Mouse (Mus musculus): ENCODE measurements at regions not wholly inside any gene's neighbourhood (a gene's known extent, or its start where the extent isn't known, plus 50 kb on each side); places are given as distances from the start of the nearest gene placed in this dataset.

- H3K4me3 ChIP-seq (ENCODE audit: insufficient read depth, low read depth, low read length): no peak overlapping the region
- H3K27ac ChIP-seq (ENCODE audit: insufficient read depth, low read depth, low read length): no peak overlapping the region
- no peak for TF ChIP-seq CTCF (IDR thresholded peaks at IDR 0.05; ENCODE audit: insufficient read depth, low read depth, low read length)
- TF ChIP-seq POLR2A (IDR thresholded peaks at IDR 0.05; ENCODE audit: insufficient read depth, low read depth, low read length): no peak
- WGBS: 87% methylated on average over 2 of the region's 2 CpGs
- H3K4me1 ChIP-seq (ENCODE audit: control insufficient read depth, insufficient read depth, low read length): peaks cover 25% of the 10 kb centered on the region
These were observed 141.4 kb downstream of the Rybp start for GRCm38 (mm10) chr6:100145869-100146268.

DNA sequence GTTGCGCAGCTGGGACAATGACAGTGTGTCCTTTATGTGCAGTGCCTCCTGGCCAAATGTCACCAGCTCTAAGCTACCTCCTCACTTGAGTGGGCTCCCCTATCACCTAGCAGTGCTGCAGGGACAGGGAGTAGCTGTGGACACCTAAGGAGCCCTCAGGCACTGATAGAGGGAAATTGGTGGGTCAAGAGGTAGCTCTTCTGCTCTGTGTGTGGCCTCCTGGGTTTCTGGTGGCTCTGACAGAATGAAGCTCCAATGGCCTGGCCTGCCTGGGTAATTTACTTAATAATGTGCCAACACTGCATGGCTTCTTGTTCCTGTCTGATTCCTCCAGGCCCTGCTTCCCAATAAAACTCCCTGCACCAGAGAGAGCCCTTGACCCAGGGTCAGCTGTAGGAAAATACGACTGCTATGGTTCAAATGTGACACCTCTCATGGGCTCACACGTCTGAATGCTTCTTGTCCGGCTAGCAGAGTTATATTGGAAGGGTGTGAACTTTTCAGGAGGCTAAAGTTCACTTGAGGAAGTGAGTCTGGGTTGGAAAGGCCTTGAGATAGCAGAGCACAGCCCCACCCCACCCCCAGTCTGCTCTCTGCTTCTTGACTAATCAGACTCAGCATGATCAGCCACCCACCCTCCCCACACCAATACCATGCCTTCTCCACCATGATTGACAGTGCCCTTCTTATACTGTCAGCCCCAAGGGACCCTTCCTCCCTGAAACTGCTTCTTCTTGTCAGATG lies 142.6 kb downstream of the Rybp start:
- H3K27ac ChIP-seq (ENCODE audit: insufficient read depth, low read depth, low read length): no peak overlapping the region
- H3K4me3 ChIP-seq (ENCODE audit: insufficient read depth, low read depth, low read length): no peak overlapping the region
- no peak for TF ChIP-seq POLR2A (IDR thresholded peaks at IDR 0.05; ENCODE audit: insufficient read depth, low read depth, low read length)
- no peak for TF ChIP-seq CTCF (IDR thresholded peaks at IDR 0.05; ENCODE audit: insufficient read depth, low read depth, low read length)
- WGBS: 97% methylated on average over 4 of the region's 4 CpGs
- H3K4me1 ChIP-seq (ENCODE audit: control insufficient read depth, insufficient read depth, low read length): peaks cover 25% of the 10 kb centered on the region

- H3K4me1 ChIP-seq (ENCODE audit: control insufficient read depth, insufficient read depth, low read length): peaks cover 25% of the 10 kb centered on the region
- WGBS: 28% methylated on average over 16 of the region's 16 CpGs
- TF ChIP-seq POLR2A (IDR thresholded peaks at IDR 0.05; ENCODE audit: insufficient read depth, low read depth, low read length) (no peak), CTCF (IDR thresholded peaks at IDR 0.05; ENCODE audit: insufficient read depth, low read depth, low read length) (no peak)
- H3K27ac ChIP-seq (ENCODE audit: insufficient read depth, low read depth, low read length): no peak overlapping the region
- H3K4me3 ChIP-seq (ENCODE audit: insufficient read depth, low read depth, low read length): no peak overlapping the region
These were observed 143.5 kb downstream of the Rybp start for GRCm38 (mm10) chr6:100143586-100144301.

DNA sequence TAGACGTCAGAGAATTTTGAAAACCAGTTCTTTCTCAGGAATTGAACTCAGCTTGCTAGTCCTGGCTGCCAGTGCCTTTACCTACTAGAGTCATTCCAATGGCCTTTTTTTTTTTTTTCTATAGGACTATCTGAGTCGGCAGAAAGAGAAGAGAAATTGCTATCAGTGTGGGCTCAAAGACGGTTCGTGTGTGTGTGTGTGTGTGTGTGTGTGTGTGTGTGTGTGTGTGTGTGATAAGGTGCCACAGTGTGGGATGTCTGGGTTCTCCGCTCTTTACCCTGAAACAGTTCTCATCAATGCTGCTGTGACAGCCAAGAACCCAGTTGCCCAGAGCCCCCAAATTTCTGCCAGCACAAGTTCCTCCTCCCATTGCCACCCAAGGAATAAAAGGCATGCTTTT lies 146.1 kb downstream of the Rybp start:
- Histone ChIP-seq H3K4me1 (ENCODE audit: control insufficient read depth, insufficient read depth, low read length) (peaks cover 17% of the 10 kb centered on the region), H3K4me3 (ENCODE audit: insufficient read depth, low read depth, low read length) (no peak overlapping the region), H3K27ac (ENCODE audit: insufficient read depth, low read depth, low read length) (no peak overlapping the region)
- 81% methylated on average over 5 of the region's 5 CpGs for WGBS
- no peak for TF ChIP-seq POLR2A (IDR thresholded peaks at IDR 0.05; ENCODE audit: insufficient read depth, low read depth, low read length)
- TF ChIP-seq CTCF (IDR thresholded peaks at IDR 0.05; ENCODE audit: insufficient read depth, low read depth, low read length): no peak

GRCm38 (mm10) chr6:100140581-100141114 lies 146.6 kb downstream of the Rybp start:
- TF ChIP-seq CTCF (IDR thresholded peaks at IDR 0.05; ENCODE audit: insufficient read depth, low read depth, low read length): no peak
- TF ChIP-seq POLR2A (IDR thresholded peaks at IDR 0.05; ENCODE audit: insufficient read depth, low read depth, low read length): no peak
- Histone ChIP-seq H3K27ac (ENCODE audit: insufficient read depth, low read depth, low read length) (no peak overlapping the region), H3K4me1 (ENCODE audit: control insufficient read depth, insufficient read depth, low read length) (peaks cover 15% of the 10 kb centered on the region), H3K4me3 (ENCODE audit: insufficient read depth, low read depth, low read length) (no peak overlapping the region)
- 80% methylated on average over 6 of the region's 6 CpGs for WGBS

- peaks cover 12% of the 10 kb centered on the region for H3K4me1 ChIP-seq (ENCODE audit: control insufficient read depth, insufficient read depth, low read length)
These were observed 147.5 kb downstream of the Rybp start for GRCm38 (mm10) chr6:100139809-100140208.

DNA sequence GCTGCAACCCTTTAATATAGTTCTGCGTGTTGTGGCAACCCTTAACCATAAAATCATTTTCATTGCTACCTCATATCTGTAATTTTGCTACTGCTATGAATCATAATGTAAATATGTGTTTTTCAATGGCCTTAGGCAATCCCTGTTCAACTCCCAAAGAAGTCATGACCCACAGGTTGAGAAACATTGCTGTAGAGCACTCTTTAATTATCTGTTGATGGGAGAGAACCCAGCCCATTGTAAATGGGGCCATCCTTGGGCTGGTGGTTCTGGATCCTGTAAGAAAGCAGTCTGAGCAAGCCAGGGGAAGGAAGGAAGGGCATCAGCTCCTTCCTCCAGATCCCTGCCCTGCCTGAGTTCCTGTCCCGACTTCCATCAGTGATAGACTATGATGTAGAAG lies 148.6 kb downstream of the Rybp start:
- no peak for TF ChIP-seq CTCF (IDR thresholded peaks at IDR 0.05; ENCODE audit: insufficient read depth, low read depth, low read length)
- TF ChIP-seq POLR2A (IDR thresholded peaks at IDR 0.05; ENCODE audit: insufficient read depth, low read depth, low read length): no peak
- H3K4me3 ChIP-seq (ENCODE audit: insufficient read depth, low read depth, low read length): no peak overlapping the region
- no peak overlapping the region for H3K27ac ChIP-seq (ENCODE audit: insufficient read depth, low read depth, low read length)
- H3K4me1 ChIP-seq (ENCODE audit: control insufficient read depth, insufficient read depth, low read length): peaks cover 4% of the 10 kb centered on the region
- 97% methylated on average over 2 of the region's 2 CpGs for WGBS

More at GRCm38 (mm10) chr6:100139809-100140208, 147.5 kb downstream of the Rybp start:
- Histone ChIP-seq H3K27ac (ENCODE audit: insufficient read depth, low read depth, low read length) (no peak overlapping the region), H3K4me3 (ENCODE audit: insufficient read depth, low read depth, low read length) (no peak overlapping the region)
- WGBS: 55% methylated on average over 6 of the region's 6 CpGs
- no peak for TF ChIP-seq CTCF (IDR thresholded peaks at IDR 0.05; ENCODE audit: insufficient read depth, low read depth, low read length)
- TF ChIP-seq POLR2A (IDR thresholded peaks at IDR 0.05; ENCODE audit: insufficient read depth, low read depth, low read length): no peak

GRCm38 (mm10) chr6:100135177-100135576 lies 152.1 kb downstream of the Rybp start:
- Histone ChIP-seq H3K27ac (ENCODE audit: insufficient read depth, low read depth, low read length) (no peak overlapping the region), H3K4me3 (ENCODE audit: insufficient read depth, low read depth, low read length) (no peak overlapping the region), H3K4me1 (ENCODE audit: control insufficient read depth, insufficient read depth, low read length) (peaks cover 3% of the 10 kb centered on the region; the same call in 1 of the 2 replicates)
- TF ChIP-seq POLR2A (IDR thresholded peaks at IDR 0.05; ENCODE audit: insufficient read depth, low read depth, low read length): no peak
- TF ChIP-seq CTCF (IDR thresholded peaks at IDR 0.05; ENCODE audit: insufficient read depth, low read depth, low read length): no peak
- 53% methylated on average over 2 of the region's 2 CpGs for WGBS

DNA sequence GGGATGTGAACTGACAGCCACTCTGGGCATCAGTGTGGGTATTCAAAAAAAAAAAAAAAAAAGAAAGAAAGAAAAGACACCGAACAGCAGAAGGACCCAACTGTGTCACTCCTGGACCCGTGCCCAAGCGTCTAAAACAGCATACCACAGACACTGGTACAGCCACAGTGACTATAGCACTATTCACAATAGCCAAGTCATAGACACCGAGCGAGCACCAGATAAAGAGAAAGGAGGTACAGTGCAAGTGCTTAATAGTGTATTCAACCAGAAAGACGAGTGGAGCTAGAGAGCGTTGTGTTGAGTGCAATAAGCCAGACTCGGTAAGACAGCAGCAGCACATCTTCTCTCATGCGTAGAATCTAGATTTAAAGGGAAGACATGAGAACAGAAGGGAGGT lies 153.3 kb downstream of the Rybp start:
- Histone ChIP-seq H3K4me1 (ENCODE audit: control insufficient read depth, insufficient read depth, low read length) (peaks cover 3% of the 10 kb centered on the region; the same call in 1 of the 2 replicates), H3K27ac (ENCODE audit: insufficient read depth, low read depth, low read length) (no peak overlapping the region), H3K4me3 (ENCODE audit: insufficient read depth, low read depth, low read length) (no peak overlapping the region)
- TF ChIP-seq CTCF (IDR thresholded peaks at IDR 0.05; ENCODE audit: insufficient read depth, low read depth, low read length): no peak
- 56% methylated on average over 9 of the region's 9 CpGs for WGBS

Measured in olfactory bulb, adult 2 months (tissue).